Mouse (Mus musculus) megakaryocyte, adult 5-6 weeks (primary cell): ENCODE results near the gene 1810037I17Rik. TPM values are rescaled to one million over a fixed set of nuclear protein-coding genes. Genes with fewer than 3 reads are reported as not detected.
"Not testable (repeated sequence)": the region's sequence is repeated elsewhere in the genome, so short reads cannot be mapped to it uniquely, and the experiment has no call there.

Source experiments
- ATAC-seq: 2 replicates; pipeline ENCODE4 v1.8.0; 2016; ENCODE audit warnings: mild to moderate bottlenecking, inconsistent platforms; ENCODE audit not compliant: poor library complexity, severe bottlenecking
- total RNA-seq, 2 experiments: library from RNA; stranded (forward) in 1 of 2; stranded (reverse) in 1 of 2; fragments of 153-499, 151-499 nt in 1 of 2; fragments of 221-1000, 200-1000 nt in 1 of 2; gene quantifications; 2 replicates each; pipeline versions ENCODE4 v1.2.3 to v1.2.4; 2015 to 2017

The 1810037I17Rik gene
- total RNA-seq, 2 experiments from 2014 or later, result 40.3 to 89.8 TPM

DNA sequence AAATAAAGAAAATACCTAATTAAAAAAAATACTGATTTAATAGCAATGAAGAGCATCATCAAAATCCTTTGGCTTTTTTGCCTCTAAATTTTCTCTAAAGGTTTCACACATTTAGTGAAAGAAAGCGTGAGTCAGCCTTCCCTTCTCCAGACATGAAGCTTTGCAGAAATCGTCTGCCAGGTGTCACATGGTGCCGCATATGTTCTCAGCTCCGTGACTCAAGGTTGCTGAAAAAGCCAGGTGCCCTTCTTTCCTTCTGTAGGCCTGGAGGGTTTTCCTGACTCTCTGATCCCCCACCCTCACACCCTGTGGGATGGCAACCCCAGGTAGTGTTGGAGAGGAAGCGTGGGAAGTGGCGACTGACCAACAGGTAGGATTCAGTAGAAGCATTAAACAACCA is 5.7 kb downstream of the 1810037I17Rik start:
- no peak for ATAC-seq

DNA sequence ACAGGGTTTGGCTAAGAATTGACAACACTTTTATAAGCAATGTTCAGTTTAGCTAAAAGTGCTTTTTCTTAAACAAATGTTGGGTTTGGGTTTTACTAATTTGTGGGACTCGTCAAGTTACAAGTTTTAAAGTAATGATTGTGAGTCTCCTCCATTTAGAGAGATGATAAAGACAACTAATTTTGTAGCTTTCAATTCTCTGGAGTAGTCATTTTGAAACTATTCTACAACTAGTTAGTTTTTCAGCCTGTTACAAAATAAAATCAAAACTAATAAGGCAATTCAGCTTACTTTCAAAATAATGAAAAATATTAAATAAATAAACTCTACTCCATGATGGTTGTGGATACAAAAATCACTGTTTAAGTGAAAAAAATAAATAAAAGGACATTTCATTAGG is 8.5 kb downstream of the 1810037I17Rik start:
- no peak for ATAC-seq

DNA sequence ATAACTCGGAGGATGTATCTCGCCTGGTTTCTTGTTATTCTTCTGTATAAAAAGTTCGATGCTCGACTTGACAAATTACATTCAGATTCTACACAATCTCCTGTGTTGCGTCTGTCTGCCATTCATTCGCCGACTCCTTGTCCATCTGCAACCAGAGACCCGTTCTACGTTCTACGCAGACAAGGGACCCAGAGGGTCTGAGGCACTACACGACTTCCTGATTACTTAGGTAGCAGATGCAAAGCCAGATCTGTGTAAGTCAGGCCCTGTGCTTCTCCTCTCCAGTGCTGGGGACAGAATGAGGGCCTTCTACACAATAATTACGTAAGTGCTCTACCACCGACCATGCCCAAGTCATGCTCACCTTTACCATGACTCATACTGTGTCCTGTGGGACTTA is 13.2 kb downstream of the 1810037I17Rik start:
- ATAC-seq, result not testable (repeated sequence)

DNA sequence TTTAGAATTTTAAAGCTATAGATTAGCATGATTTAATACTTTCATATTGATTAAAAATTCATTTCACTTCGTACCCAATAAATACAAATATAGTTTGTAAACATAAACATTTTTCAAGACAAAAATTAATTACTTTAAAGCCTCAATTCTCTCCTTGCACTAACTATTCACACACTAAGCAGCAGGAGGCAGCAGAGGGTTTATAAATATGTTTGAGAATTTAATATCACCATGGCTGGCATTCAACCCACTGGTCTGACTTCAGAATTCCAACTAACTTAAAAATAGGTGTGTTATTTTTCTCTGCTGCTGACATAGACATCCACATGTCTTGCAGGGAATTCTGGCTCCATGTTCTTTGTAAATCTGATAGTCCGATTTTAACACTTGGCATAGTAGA is 15.2 kb downstream of the 1810037I17Rik start:
- ATAC-seq, result peak; percentile 72

DNA sequence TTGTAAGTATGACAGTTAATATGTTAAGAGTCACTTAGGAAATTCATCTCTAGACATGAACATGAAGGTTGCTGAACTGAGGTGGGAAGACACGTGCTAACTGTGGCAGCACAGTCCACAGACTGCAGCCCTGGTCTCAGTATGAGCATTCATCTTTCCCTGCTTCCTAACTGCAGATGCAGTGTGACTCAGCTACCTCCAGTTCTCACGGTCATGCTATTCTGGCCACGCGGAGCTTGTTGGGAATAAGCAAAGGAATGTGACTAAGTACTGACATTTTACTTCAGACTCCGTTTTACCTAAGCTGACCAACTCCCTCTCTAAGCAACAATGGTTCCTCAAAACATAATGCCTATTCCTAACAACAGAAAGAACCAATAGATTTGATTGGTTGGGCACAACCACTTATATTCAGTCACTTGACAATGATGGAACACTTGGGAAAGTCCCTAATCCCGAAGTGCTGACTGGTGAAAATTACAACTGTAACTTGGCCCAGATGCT is 19.4 kb downstream of the 1810037I17Rik start:
- no peak for ATAC-seq

DNA sequence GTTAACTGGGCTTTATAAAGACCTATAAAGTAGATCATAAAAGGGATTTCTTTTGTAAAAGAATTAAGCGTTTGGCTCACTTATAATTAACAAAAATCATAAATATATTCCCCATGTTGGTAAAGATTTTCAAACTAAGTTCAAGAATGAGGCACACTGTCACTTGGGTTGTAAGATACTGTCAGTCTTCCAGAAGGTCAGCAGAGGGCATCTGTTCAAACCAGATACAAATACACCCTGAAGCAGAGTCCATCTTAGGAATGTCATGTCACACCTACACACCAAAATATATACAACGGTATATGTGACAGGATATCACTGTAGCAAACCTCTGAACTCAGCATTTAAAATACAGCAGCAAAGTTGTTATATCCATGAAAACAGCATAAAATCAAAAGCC is 26.1 kb downstream of the 1810037I17Rik start:
- no peak for ATAC-seq

DNA sequence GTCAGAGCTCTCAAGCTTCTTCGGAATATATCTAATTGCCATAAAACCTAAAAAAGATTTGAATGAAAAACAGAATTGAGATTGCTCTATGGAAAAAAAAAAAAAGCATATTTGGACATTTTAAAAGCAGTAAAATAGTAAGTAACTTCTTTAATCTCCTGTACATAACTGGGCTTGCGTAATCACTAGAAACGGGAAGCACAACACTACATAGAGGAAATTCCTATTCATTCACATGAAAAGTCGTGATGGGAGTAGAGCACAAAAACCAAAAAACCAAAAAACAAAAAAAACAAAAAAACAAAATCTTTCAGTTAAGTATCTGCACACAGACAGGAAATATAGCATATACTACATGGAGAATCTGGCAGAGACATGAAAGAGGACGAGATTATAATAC is 40.3 kb downstream of the 1810037I17Rik start:
- ATAC-seq, result peak; percentile 88

DNA sequence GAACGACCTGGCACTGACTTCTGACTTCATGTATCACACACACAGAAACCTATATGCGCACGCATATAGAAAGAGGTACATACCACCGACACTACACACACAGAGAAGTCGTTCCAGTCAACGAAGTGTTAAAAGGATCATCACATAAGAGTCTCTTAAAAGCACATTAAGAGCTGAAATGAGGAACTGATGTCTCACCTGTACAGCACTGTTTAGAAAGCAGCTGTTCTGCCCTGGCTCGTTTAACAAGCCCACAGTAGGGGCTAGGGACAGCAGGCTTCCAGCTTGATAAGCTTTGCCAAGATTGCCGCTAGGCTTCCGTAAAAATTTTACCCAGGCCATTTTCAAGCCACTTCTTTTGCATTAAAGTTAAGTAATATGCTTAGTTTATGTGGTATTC is 44.4 kb downstream of the 1810037I17Rik start:
- ATAC-seq, result no peak

DNA sequence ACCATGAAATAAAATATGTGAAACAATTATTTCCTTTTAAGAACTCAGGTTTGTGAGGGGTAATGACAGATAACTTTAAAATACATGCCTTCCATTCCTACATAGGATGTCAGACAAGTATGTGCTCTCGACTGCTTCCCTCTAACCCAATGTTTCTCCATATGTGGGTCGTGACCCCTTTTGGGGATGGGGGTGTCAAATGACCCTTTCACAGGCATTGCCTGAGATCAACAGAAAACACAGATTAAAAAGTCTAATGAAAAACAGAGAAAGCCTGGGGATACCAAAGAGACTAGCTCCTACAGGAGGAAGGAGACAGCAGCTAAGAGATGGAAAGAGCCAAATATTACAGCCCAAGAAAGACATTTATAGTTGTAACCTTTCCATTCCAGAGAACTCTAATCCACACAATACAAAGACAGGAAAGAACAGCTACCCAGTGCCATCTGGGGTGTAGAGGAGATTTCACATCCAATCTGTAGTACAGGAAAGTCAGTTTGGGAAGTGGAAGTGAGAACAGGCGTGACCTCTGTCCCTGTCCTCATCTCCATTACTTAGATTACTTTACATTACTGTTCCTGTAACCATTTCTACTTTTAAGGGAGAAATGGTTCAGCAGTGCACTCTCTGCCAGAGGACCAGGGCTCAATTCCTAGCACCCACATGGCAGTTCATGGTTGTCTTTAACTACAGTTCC is 48.3 kb downstream of the 1810037I17Rik start:
- peak; percentile 86 for ATAC-seq

DNA sequence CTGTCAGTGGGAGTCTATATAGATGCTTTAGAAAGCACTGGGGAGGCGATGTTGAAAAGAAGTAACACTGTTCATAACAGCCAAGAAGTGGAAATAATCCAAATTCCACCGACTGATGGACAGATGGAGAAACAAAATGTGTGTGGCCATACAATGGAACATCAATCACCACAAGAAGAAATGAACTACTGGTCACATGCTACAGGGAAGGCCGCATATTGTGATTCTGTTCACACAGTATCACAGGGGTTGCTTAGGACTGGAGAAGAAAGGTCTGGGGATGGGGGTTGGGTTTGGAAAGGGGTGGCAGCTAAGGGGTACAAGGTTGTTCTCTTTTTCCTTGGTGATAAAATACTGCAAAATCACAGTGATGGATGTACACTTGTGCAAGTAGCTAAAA is 50.8 kb downstream of the 1810037I17Rik start:
- 0 out of 2 replicates have a peak, but pooled peaks have one; percentile 9 for ATAC-seq

DNA sequence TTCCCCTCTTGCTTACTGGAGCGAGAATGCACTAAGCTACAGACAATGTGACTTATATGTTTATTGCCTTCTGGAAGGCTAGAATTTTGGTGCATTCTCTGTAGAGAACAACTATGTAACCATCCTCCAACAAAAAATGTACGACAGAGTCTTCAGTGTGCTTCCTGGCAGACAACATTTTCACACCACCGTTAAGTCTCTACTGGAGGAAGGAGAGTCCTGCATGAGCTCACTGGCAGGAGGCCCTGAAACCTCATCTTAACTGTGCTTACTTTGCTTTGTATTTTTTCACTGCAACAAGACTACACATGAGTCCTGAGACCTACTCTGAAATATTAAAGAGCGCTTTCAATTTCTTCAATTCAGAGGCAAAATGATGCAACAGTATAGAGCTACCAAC is 51.4 kb downstream of the 1810037I17Rik start:
- ATAC-seq, result no peak

Other genes starting within 250 kb of the 1810037I17Rik start
- 3.4 and 4.7 TPM in 2 replicates for gene Pde5a, start 195.3 kb upstream of the 1810037I17Rik start, total RNA-seq (2015)
- 2.8 and 7.8 TPM in 2 replicates for gene Pde5a, start 195.3 kb upstream of the 1810037I17Rik start, total RNA-seq (2017)
- gene Fabp2, start 29.1 kb upstream of the 1810037I17Rik start, total RNA-seq (2015), result not detected in 2 replicates
- not detected in 2 replicates for gene Fabp2, start 29.1 kb upstream of the 1810037I17Rik start, total RNA-seq (2017)
- not detected in 2 replicates for gene Gm10959, start 4.8 kb upstream of the 1810037I17Rik start, total RNA-seq (2015)
- not detected in 2 replicates for gene Gm10959, start 4.8 kb upstream of the 1810037I17Rik start, total RNA-seq (2017)
- gene Usp53, start 60.3 kb downstream of the 1810037I17Rik start, total RNA-seq (2015), result 4.8 and 6.0 TPM in 2 replicates
- gene Usp53, start 60.3 kb downstream of the 1810037I17Rik start, total RNA-seq (2017), result 5.6 and 8.4 TPM in 2 replicates
- not detected in 2 replicates for gene Myoz2, start 110.8 kb downstream of the 1810037I17Rik start, total RNA-seq (2015)
- not detected in 2 replicates for gene Myoz2, start 110.8 kb downstream of the 1810037I17Rik start, total RNA-seq (2017)